Mouse (Mus musculus): Measurements from ENCODE around the gene Gm10837.

Gene Gm10837

GRCm38 (mm10) chr14:122534017-122534924 is 43.9 kb downstream of the Gm10837 start, which contains the start of gene Pcca:
Gene Pcca (plus strand): TSS chr14:122534324.
- DNase-seq (ENCODE audit: low spot score in 2 of 2) = peak; percentile 96 to 97

- no peak for DNase-seq (ENCODE audit: low spot score in 2 of 2)
Observed at GRCm38 (mm10) chr14:122535986-122536385, 45.6 kb downstream of the Gm10837 start.

Data from right cerebral cortex, adult 2 months (tissue).